Comparison of ENCODE assay signal across 20 mouse cellular contexts in genomic region chr3:148850821-148851220, GRCm38 (mm10).
DNase-seq lines count a peak whose midpoint lies in the region; ATAC-seq lines count a peak whose summit lies in the region.
"Had no signal": no experiment of that assay in that cellular context is flagged by ENCODE, and none has a peak within 500 bp of the region (broad histone marks: within the 10 kb centered on the region; RNA-seq: fewer than 3 reads in every experiment).

No protein-coding gene starts in this region.

- ATAC-seq in megakaryocyte progenitor cell, adult 5-6 weeks (replicated peaks; ENCODE audit: poor library complexity), result 0 out of 2 replicates have a peak, but pooled peaks have one; percentile 1
- ATAC-seq: forebrain, embryonic 14.5 days; hindbrain, embryonic 16.5 days; liver, embryonic 12.5 days; liver, postnatal 0 days; midbrain, embryonic 13.5 days had no signal

- peak; percentile 79 for DNase-seq in CD4-positive helper T cell, adult 2 months (ENCODE audit: low read depth, low spot score)
- peak; percentile 13 to 24 for DNase-seq in CD8-positive naive resting alpha-beta T cell, adult 2 months (ENCODE audit: low read depth in 2 of 2, low spot score in 2 of 2)
- DNase-seq in thymus, postnatal 14 days, result peak; percentile 16
- no peak for DNase-seq in layer of hippocampus, postnatal 14 days (ENCODE audit: low spot score in 2 of 2)
- no peak for DNase-seq in left cerebral cortex, adult 8-10 months (ENCODE audit: low spot score in 2 of 2)
- no peak for DNase-seq in adrenal gland, adult 18-20 months (ENCODE audit: low spot score in 2 of 2)
- DNase-seq: adrenal gland, adult 8-10 months; cerebellum, adult 2 months; cerebellum, postnatal 14 days; gastrocnemius, postnatal 14 days; kidney, adult 18-20 months; kidney, postnatal 4 days; liver, postnatal 0 days; lung, postnatal 4 days; spleen, adult 18-20 months had no signal

Comparison
In these comparisons a context has a peak if more than half of its experiments do, and no peak if none do; other contexts are left out.
1. DNase-seq: peak in CD4-positive helper T cell, adult 2 months (single experiment), CD8-positive naive resting alpha-beta T cell, adult 2 months (2 of 2) and thymus, postnatal 14 days (single experiment); none in layer of hippocampus, postnatal 14 days (0 of 2), left cerebral cortex, adult 8-10 months (0 of 2) and adrenal gland, adult 18-20 months (0 of 2).